Mouse (Mus musculus) gastrocnemius, postnatal 14 days (tissue): ENCODE measurements around the gene Kdm2b. TPM values are rescaled to one million over a fixed set of nuclear protein-coding genes. Genes with fewer than 3 reads are reported as not detected.

Experiments
- DNase-seq: peaks from one replicate; pipeline ENCODE4 v3.0.0; 2021; ENCODE audit warnings: mixed read lengths
- intact Hi-C: fragments of 180-260 bp; cut with DNase I; formaldehyde crosslinking; loops from one replicate; pipeline ENCODE4 v1.15.1; 2025; ENCODE audit warnings: low total_unique reads
- total RNA-seq, 2 experiments: library from RNA; stranded (reverse); gene quantifications; 2 replicates each; pipeline ENCODE4 v1.2.3; 2021

The Kdm2b gene
- total RNA-seq, 2 experiments from 2014 or later, result 13.4 to 14.4 TPM

GRCm38 (mm10) chr5:122820777-122821523, 168.7 kb downstream of the Kdm2b start, which contains the start of gene Anapc5:
Gene Anapc5 (minus strand): TSS chr5:122821339.
- peak; percentile 91 for DNase-seq
- intact Hi-C loops, result no loop called here

Other genes starting within 250 kb of the Kdm2b start
- gene Camkk2, start 210.4 kb downstream of the Kdm2b start, total RNA-seq, result 1 to 10 TPM; 8.6 to 8.8 TPM
- gene Anapc5, start 168.5 kb downstream of the Kdm2b start, total RNA-seq, result 100 to 1,000 TPM; 140 to 150 TPM
- 10 to 100 TPM; 14.9 to 17.6 TPM for gene Rnf34, start 139.8 kb downstream of the Kdm2b start, total RNA-seq
- gene Orai1, start 25.3 kb upstream of the Kdm2b start, total RNA-seq, result 10 to 100 TPM; 39.5 to 47.6 TPM
- gene Morn3, start 57.2 kb upstream of the Kdm2b start, total RNA-seq, result not detected
- 10 to 100 TPM; 11.9 TPM for gene Tmem120b, start 78.6 kb upstream of the Kdm2b start, total RNA-seq
- under 1 TPM; 0.27 to 0.51 TPM for gene Rhof, start 142.9 kb upstream of the Kdm2b start, total RNA-seq
- gene Setd1b, start 152.4 kb upstream of the Kdm2b start, total RNA-seq, result 10 to 100 TPM; 10.5 to 11.2 TPM
- 10 to 100 TPM; 19.2 to 19.5 TPM for gene Psmd9, start 179.6 kb upstream of the Kdm2b start, total RNA-seq
- not detected for gene Hpd, start 192.9 kb upstream of the Kdm2b start, total RNA-seq